Mouse (Mus musculus) brain, adult 2 months (tissue): Measurements from ENCODE around the gene Cpxm1.

Experiments
- DNase-seq: peaks from one replicate; pipeline ENCODE4 v3.0.0; 2011; ENCODE audit warnings: low read depth, low spot score

The Cpxm1 gene

DNA sequence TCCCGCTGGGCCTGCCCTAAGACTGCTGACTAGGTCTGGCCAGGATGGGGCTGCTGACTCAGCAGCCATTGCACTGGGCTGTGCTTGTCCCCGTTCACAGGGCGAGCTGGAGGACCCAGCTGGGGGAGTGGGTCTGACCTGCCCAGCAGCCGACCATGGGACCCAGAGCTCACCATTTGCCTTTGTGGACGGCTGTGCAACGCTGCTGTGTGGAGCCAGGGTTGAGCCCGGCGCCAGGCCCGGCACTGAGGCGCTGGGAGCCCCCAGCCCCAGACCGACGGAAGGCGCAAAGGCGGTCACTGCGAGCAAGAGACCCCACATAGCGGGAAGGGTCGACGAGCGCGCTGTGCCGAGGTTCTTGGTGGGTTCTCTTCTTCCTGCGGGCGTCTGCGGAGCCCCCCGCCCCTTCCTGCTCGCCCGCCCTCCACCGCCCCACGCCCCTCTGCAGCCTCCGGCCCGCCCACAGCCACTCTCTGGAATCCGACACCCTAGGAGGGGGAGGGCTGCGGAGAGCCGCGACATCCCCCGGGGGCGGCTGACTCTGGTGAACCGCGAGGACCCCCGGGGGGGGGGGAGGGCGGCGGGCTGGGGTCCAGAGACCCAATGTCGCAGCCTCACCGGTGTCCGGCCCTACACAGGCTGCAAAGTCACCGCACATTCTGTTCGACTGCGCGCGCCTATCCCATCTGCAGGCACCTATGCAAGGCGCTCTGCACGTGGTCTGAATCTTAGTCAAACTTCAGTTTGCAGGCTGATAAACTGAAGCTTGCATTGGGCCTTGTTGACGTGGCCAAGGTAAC, at the start of gene Cpxm1:
Cpxm1 (minus strand) TSS at position 389 of the 800 bp plus-strand sequence.
- no peak for DNase-seq

DNA sequence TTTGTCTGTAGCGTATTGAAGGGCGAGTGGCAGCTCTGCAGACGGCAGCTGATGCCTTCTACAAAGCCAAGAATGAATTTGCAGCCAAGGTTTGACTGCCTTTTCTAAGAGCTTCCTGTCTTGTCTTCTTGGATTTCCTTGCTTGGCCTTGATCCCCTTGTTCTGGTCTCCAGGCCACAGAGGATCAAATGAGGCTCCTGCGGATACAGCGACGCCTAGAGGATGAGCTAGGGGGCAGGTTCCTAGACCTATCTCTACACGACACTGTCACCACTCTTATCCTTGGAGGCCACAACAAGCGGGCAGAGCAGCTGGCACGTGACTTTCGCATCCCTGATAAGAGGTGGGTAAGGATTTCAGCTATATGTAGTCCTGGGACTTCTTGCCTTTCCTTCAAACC, 44.8 kb upstream of the Cpxm1 start:
- DNase-seq, result no peak

- DNase-seq, result no peak
Measured at GRCm38 (mm10) chr2:130439840-130440480, 42.6 kb upstream of the Cpxm1 start.

- no peak for DNase-seq
Measured at GRCm38 (mm10) chr2:130438861-130439260, 41.5 kb upstream of the Cpxm1 start.

DNA sequence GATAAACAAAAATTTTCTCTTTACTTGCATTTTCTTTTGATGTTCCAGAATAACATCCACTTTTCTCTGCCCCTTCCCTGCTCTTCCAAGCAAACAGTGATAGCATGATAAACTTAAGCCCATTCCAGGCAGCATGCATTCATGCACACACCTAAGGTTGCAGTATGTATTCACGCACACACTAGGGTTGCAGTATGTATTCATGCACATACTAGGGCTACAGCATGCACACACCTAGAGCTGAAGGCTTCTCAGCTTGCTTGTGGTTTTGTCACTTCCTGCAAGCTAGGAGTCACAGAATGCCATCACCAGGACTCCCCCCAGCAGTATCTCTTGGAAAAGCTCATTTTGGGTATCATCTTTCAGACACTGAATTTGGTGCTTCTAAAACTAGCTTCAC, 39.4 kb upstream of the Cpxm1 start:
- no peak for DNase-seq

- DNase-seq, result peak; percentile 82
Measured at GRCm38 (mm10) chr2:130433152-130433551, 35.8 kb upstream of the Cpxm1 start.

GRCm38 (mm10) chr2:130432157-130432556, 34.8 kb upstream of the Cpxm1 start:
- no peak for DNase-seq

- DNase-seq, result no peak
Measured at GRCm38 (mm10) chr2:130430484-130430883, 33.1 kb upstream of the Cpxm1 start.

- no peak for DNase-seq
Measured at GRCm38 (mm10) chr2:130429851-130430250, 32.5 kb upstream of the Cpxm1 start.

DNA sequence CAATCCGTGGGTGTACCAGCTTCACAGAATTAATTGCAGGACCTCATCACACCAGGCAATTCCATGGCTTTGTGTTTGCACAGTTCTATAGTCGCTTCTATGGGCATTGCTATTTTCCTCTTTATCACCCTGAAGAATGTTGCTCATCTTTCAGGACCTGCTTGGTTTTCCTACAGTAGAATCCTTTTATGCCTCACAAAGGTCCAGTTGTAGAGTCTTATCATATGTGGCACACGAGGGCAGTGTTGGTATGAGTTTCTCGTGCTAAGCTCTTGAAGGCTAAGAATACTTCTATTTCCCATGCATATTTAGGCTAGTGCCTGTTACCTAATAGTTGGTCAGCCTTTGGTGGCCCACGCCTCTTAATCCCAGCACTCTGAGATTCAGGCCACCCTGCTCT, 27.7 kb upstream of the Cpxm1 start:
- peak; percentile 59 for DNase-seq

DNA sequence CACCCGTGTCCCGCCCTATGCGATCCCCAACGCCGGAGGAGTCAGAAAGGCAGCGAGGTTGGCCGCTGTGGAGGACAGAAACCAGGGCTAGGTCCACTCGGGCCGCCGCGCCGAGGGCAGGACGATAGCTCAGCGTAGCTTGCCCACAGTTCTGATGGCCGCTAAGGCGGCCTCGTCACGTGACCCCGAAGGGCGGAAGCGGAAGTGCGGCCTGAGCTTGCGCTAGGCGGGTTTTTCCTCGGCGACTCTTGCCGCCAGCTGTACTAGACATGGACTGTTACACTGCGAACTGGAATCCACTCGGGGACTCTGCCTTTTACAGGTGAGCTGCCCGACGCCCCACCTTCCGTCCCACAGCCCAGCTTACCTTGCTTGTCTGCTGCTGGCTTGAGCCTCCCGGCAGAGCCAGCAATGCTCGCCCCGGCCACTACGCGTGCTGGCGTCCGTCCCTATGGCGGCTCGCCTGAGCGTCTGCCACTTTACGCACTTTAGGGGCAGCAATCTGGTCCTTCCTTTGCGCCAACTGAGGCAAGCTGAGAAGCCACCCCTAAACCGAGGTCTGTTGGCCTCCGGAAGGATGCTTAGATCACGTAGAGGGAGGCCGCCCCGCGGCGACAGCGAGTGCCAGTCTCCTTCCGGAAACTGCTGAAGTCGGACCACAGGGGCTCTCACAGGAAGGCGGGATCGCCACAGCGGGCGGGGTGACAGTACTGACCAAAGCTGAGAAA, 26.9 kb upstream of the Cpxm1 start, which contains the start of the genes Vps16 and Pced1a:
Vps16 (plus strand) TSS at position 214 of the 728 bp plus-strand sequence.
Pced1a (minus strand) TSS at position 576 of the 728 bp plus-strand sequence.
- peak; percentile 97 for DNase-seq

DNA sequence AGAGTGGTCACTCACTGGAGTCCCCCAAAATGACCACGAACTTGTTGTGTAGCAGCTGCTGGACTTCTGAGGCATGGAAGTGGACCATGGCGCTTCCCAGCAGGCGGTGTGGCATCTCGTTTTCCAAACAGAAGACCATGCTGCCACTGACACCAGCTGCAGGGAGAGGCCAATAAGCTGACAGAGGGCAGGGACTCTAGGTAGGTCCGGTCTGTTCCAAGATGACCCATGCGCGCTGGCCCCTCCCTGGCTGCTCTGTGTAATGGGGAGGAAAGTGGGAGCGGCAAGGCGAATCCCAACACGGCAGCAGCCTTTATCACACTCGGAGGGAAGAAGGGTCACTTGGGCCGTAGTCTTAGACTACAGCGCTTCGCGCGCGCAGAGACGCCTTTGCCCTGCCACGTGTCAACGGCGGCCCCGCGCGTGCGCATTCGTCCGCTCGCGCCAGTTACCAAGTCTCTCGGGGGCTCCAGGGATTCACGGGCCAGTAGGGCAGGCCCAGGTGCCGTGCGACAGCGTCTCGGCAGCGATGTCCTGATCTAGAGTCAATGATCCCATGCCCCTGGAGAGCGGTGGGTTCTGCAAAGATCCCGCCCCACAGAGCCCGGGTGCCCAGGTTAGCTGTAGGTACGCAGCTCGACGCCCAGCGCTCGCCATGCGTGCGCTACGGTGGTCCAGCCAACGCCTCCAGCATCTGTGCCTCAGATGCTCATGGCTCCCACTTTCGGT, 26.2 kb upstream of the Cpxm1 start:
- DNase-seq, result peak; percentile 81

DNA sequence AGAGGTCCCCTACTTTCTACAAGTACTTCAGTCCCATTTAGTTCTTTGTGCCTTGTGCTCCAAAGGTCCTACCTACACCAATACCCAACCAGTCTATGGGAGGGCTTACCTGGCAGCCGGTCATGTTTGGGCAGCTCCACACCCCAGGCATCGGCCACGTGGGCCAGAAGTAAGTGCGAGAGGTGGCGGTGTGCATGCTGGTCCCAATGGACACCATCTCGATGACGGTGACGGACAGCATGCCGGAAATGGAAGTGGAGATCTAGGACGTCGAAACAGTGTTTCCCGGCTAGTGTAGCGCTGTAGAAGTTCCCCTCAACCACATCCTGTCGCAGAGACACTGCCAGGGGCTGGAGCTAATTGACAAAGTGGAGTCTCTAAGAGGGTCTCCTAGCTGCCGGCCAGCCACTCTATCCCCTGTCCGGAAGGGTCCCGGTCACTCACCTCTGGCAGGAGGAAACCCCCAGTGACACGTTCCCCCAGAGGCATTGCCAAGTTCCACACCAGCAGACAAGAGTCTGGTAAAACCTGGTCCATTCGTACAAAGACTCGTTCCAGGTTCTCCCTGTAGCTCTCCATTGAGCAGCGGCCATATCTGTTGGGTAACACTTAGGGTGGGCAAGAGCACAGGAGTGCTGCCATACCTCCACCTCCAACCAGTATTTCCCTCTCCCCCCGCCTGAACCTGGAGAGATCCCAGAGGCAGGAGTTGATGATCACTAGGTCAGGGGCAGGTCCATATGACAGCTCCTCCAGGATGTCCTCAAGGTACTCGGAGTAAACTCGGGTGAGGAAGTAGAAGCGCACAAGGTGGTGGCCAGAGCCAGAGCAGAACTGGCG, 24.6 kb upstream of the Cpxm1 start:
- DNase-seq, result no peak

DNA sequence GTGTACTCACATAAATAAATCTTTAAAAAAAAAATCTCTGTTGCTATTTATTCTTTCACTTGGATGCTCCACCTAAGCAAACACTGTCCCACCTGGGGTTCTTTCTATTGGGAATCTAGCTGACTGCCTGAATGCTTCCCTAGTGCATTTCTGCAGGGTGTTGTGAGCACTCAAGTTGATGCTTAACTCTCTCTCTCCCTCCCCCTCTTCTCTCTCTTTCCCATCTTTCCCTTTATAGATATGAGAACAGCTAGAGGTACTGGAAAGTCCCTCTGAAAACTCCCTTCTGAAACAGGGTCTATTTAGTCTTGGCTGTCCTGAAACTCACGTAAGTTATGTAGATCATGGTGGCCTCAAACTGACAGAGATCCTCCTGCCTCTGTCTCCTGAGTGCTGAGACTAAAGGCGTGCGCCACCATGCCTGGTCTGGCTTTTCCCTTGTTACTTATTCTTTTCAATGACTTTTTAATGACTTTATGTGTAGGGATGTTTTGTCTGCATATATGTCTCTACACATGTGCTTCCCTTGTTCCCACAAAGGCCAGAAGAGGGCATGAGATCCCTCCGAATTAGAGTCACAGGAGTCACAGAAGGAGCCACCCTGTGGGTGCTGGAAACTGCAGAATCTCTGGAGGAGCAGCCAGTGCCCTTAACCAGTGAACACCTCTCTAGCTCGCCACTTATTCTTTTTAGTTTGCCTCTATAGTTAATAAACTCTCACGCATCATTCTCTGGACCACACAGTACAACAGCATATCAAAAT, 16.9 kb upstream of the Cpxm1 start:
- peak; percentile 10 for DNase-seq

DNA sequence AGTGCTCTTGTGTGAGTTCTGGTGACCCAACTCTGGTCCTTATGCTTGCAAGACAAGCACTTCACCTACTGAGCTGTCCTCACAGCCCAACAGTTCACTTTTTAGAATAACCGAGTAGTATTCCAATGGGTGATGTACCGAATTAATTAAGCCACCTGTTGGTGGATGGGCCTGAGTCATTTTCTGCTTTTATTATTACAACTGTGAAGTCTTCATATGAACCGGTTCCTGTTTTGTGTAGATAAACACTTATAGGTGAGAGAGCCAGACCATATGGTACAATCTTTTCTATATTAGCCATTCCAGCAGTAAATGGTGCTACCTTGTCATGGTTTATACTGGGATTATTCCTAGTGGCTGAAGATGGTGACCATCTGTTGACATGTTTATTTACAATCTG, 15.4 kb upstream of the Cpxm1 start:
- no peak for DNase-seq

DNA sequence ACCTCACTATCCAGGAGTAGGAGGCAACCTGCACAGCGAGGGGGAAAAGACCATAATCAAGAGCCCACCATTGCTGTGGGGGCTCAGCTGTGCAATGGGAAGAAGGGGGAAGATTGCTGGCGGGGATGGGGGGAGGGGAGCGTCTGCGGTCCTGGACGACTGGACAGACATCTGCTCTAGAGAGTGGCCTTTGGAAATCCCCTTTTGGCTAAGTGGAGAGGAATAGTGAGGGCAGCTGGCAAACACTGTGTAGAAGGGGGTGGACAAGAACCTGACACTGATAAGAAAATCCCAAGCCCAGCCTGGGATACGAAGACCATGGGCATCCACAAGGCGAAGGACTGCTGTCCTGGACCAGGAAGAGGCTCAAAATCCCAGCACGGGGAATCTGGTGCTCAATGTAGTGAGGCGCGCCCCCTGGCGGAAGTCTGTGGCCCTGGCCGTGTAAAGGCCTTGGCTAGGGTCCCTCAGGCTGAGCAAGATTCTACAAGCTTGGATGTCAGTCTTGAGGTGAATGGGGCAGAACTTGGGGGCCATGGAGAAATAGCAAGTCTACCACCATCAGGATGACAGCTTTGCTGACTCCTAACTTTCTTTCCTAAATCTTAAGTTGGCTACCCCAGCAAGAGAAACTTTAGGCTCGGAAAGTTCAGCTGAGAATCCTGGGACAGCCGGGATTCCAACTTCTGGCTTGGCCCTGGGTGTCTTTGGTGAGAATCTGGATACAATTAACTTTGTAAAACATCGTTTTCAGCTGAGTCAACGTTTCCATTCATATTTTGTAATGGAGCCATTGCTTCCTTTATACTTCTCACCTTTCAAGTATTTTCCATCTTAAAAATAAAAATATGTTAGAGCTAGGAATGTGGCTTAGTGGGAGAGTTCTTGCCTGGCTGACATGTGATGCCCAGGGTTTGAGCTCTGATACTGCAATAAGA, 14.5 kb upstream of the Cpxm1 start:
- DNase-seq, result peak; percentile 85

- no peak for DNase-seq
Measured at GRCm38 (mm10) chr2:130408194-130408593, 10.8 kb upstream of the Cpxm1 start.

GRCm38 (mm10) chr2:130406178-130406577, 8.8 kb upstream of the Cpxm1 start, which contains the start of gene Tmem239:
Gene Tmem239 (plus strand): TSS chr2:130406478.
- DNase-seq, result no peak

GRCm38 (mm10) chr2:130404939-130405338, 7.6 kb upstream of the Cpxm1 start, which contains the start of the genes Gm28372 and 1700020A23Rik:
Gene Gm28372 (plus strand): TSS chr2:130405239.
Gene 1700020A23Rik (plus strand): TSS chr2:130405259.
- no peak for DNase-seq
